Mouse (Mus musculus): Measurements from ENCODE around the gene Mn1. TPM values are rescaled to one million over a fixed set of nuclear protein-coding genes. Genes with fewer than 3 reads are reported as not detected.

Gene Mn1
- total RNA-seq, 2 experiments from 2014 or later = 16.0 to 16.6 TPM

DNA sequence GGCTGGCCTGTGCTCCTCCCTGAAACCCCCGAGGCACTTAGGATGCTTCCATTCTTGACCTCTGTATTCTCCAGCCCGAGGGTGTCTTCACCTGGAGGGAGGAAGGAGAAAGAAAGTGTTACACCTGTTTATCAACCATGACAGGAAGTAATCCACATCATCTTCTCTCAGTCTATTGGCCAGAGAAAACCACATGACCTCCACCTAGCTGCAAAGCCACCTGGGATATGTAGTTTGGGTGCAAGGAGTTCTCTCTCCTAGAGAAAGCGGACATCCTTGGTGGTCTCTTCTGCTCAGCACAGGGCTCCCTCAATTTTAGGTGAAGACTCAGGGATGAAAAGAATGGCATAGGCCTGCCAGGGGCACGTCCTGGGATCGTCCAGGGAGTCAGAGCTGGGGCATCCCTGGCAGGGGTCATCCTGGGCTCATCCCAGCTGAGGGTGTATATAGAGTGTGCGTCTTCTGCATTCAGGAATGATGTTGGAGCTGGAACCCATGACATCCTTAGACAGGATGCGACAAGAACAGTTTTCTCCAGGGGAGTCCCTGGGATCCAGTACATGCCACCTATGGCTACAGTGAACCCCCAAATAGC, 72.0 kb downstream of the Mn1 start:
- DNase-seq = no peak

DNA sequence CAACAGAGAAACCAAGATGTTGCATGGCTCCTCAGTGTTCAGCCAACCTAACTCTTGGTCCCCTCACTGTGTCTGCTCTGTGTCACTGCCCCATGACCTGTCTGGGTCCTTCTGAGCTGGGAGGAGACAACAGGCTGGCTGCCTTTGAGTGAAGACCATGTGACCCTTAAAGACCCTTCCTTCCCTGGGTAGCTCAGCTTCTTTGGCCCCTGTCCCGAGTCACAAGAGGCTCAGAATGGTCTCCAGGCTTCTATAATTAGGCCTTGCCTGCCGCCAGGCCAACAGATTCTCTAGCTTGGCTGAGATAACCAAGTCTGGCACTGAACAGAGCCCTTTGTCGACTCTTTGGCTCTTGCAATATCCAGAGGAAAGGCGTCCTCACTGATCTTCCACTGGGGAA, 73.4 kb downstream of the Mn1 start:
- DNase-seq = peak; percentile 82 to 85

DNA sequence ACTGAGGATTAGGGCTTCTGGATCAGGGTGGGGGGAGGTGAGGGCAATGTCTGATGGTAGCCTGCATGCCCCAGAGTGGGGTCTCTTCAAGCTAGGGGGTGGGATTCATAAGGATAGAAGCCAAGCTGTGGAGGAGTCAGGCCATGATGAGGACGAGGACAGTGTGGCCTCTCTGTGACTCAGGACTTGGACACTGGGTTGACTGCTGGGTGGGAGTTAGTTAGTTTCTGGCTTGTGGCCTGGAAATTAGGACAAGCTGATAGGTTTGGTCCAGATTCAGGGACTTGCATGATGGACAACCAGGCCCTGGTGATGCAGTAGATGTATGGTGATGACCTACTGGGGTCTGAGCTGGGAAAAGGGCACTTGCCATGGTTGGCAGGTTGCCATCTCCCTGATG, 74.3 kb downstream of the Mn1 start:
- DNase-seq = peak; percentile 56 to 68

DNA sequence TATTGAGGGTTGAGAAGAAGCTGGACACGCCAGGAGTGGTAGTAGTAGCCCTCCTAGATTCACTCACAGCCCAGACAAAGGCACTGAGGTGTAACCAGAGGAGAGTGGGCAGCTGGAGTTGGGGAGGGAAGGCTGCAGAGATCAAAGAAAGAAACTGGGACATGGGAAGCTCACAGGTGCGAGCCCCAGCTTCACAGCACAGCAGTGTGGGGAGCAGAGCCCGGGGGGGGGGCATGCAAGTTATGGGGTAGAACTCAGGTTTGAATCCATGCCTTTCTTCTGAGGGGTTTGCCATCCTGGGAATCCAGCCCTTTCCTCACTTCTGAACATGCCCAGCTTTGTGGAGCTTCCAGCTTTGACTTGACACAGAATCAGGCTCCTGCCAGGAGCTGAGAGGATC, 82.9 kb downstream of the Mn1 start:
- no peak for DNase-seq

DNA sequence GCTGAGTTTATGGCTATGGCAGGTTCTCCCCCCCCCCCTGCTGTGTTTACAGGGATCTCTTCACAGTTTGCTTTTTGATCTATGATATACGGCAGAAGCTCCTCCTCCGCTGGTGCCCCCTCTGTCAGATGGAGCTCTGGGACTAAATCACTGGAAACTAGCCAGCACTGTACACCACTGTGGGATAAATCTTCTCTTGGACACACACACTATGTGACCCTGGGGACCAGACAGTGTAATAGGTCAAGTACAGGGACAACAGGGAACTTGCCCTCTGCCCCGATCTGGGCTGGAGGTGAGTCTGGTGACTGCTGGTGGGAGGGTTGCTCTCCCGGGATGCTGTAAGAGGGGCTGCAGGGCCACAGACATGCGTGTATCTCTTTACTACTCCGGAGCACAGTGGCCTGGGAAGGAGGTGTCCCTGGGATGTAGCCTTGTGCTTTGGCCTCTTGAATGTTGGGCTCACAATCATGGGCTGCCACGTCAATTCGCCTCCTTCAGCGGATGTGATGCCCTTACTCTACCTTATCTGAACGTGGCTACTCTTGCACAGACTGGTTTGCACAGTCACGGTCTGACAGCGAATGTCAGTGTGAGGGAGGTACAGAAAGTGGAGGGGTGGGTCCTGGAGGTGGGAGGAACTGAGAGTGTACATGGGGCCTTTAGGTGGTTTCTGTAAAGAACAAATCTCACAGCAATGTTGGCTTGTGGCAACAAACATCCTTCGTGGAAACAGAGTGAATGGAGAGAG, 84.7 kb downstream of the Mn1 start:
- DNase-seq = no peak

DNA sequence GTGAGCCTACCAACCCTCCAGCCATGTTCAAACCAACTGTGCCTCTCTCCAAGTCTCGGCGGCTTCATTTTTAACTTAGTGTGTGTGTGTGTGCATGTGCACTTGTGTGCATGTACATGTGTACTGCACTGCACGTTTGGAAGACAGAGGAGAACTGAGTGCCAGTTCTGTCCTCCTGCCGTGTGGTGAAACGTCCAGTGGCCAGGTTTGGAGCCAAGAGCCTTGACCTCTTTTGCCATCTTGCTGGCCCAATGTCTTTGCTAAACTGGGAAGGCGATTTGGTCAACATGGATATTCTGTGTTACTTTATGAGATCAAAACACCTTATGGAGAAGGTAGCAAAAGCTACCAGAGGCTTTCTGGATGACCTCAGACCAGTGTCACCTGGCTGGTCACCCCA, 88.1 kb downstream of the Mn1 start:
- no peak for DNase-seq

DNA sequence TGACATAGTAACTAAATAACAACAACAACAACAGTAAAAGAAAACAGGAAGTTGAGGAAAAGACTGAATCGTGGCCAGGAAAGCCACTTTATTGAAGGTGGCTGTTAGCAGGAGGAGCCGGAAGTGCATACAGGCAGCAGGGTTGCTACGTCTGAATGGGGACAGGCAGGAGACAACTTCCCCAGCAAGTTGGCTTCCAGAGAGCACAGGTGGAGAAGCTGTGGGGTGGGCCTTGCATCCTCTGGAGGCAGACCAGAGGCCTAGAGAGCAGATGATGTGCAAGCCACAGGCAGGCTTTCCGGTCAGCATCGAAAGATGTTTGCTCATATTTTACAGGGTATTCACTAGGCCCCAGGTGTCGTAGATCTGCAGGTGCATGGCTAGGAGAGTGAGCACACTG, 88.7 kb downstream of the Mn1 start:
- DNase-seq = no peak

DNA sequence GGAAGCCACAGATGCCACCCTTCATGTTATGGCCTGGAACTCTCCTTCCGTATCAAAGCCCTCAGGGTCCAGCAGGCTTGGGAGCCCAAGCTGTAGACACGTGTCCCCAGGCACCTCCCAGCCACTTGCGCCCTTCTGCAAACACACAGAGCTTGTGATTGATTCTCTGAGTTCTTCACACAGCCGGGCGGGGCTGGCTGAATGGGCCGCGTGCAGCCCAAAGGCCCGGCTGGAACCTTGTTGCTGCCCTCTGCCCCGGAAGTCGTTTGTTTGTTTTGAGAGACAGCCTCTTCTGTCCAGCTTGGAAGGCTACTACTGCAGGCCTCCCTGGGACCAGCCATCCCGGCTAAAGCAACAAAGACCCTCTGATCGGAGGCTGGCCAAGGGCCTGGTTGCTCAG, 89.2 kb downstream of the Mn1 start:
- peak; percentile 38 to 41 for DNase-seq

Other genes with a start within 250 kb of the Mn1 start
- gene Pitpnb, start 86.6 kb upstream of the Mn1 start, total RNA-seq (2021) = 10 to 100 TPM; 41.2 to 42.1 TPM

Data from heart, adult 18-20 months (tissue).